Mouse (Mus musculus) neutrophil, adult 5-6 weeks (primary cell): ENCODE results near the gene Vmn2r106. TPM values are rescaled to one million over a fixed set of nuclear protein-coding genes. Genes with fewer than 3 reads are reported as not detected.

ENCODE experiments used
- ATAC-seq: fragments of 151-379, 151-347 bp; 2 replicates; pipeline ENCODE4 v1.8.0; 2017; ENCODE audit warnings: mild to moderate bottlenecking, moderate TSS enrichment; ENCODE audit not compliant: insufficient number of reproducible peaks, poor library complexity, low FRiP score, severe bottlenecking; ENCODE audit errors: extremely low read depth
- total RNA-seq: library from RNA; stranded (forward); fragments of 200-1000 nt; gene quantifications from 2 replicates; pipeline ENCODE4 v1.2.3, GENCODE M21; 2017

The Vmn2r106 gene
- total RNA-seq = not detected in 2 replicates

DNA sequence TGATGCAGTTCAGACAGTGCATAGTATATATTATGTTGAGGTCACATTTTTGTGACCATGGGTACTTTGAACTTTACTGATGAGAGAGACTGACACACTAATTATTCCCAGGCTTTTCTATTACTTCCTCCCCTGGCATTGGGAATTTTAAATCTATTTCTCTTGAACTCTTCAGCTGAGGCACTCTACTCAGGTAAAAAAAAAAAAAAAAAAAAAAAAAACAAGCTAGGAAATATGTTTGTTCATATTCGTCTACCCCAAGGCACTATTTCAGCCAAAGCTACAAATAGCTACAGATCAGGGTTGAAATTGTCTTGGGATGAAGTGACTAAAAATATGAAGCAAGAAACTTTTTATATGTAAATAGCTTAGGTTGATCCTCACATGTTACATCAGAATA, at the start of gene Vmn2r106:
Gene Vmn2r106 (minus strand): TSS at position 101 of the 400 bp plus-strand sequence.
- ATAC-seq = no peak

DNA sequence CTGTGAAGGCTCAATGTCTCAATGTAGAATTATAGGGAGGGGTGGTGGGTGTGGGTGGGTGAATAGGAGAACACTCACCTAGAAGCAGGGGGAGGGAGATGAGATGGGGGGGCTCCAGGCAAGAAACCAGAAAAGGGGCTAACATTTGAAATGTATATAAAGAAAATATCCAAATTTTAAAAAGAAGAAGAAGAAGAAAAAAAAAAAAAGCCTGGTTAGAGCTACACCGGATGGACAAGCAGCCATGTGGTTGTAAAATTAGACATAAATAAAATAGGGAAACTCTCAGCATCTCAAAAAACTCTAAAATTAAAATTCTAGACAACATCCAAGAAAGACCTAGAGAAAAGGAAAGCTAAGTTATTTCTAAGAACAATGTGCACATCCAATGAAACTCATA, 20.4 kb upstream of the Vmn2r106 start:
- ATAC-seq = no peak

DNA sequence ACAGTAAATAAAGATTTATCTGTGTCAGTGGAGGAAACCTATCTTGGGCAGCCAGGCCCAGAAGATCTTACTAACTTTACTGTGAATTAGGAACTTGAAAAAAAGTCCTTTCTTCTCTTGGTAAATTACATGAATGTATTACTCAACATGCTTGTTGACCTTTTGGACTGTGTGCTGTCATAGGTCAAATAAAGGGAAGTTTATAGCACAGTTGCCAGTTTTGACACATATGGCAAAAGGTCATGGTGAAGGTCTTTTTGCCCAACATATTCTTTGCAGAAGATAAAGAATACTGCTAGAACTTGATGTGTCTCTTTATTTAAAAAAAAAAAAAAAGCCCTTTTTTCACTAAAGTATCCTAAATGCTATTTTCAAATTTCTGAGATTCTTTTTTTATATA, 1.6 kb upstream of the Vmn2r106 start:
- ATAC-seq = no peak

DNA sequence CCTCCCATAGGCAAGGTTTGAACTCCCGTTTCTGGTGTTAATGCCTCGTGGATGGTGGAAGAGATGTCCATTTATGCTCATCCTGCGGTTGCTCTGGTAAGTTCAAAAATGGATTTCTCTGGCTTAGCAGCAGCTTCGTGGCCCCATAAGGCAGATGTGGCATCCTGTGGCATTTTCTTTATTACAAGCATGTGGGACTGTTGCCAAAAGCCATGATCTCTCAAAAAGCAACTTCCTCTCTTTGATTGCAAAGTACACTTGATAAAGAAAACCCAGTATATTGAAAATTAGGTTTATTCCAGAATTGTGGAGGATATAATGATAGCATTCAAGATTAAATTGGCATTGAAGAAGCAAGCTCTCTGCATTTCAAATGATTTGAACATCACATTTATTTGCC, 29.8 kb downstream of the Vmn2r106 start:
- no peak for ATAC-seq

DNA sequence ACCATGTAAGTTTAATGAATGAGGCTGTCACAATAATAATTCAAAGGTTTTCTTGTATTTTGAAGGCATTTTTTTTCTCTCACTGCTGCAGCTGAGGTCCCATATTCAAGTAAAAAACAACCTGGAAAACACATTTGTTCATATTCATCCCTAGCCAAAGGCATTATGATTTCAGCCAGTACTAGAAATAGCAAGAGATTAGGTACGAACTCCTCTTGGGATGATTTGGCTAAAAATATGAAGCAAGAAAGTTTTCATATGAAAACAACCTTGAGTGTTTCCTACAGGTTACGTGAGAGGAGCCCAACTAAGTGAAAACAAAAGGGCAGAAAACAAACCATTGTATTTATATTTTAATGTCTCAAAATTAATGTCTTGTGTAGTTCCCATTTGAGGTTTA, 50.4 kb downstream of the Vmn2r106 start, which contains the start of gene Vmn2r105:
Gene Vmn2r105 (minus strand): TSS at position 101 of the 400 bp plus-strand sequence.
- ATAC-seq = no peak

Other genes starting within 250 kb of the Vmn2r106 start
- gene Vmn2r104, start 237.2 kb downstream of the Vmn2r106 start, total RNA-seq = not detected in 2 replicates
- not detected in 2 replicates for gene Fpr-rs7, start 171.3 kb downstream of the Vmn2r106 start, total RNA-seq
- gene Fpr-rs6, start 102.5 kb downstream of the Vmn2r106 start, total RNA-seq = not detected in 2 replicates
- 0.12 TPM in 1 of 2 replicates, not detected in the other for gene Vmn2r105, start 50.5 kb downstream of the Vmn2r106 start, total RNA-seq
- gene Vmn2r107, start 59.7 kb upstream of the Vmn2r106 start, total RNA-seq = not detected in 2 replicates
- gene Vmn1r224, start 128.6 kb upstream of the Vmn2r106 start, total RNA-seq = 0.12 TPM in 2 replicates
- not detected in 2 replicates for gene Vmn2r108, start 195.8 kb upstream of the Vmn2r106 start, total RNA-seq
- gene Vmn1r225, start 212.6 kb upstream of the Vmn2r106 start, total RNA-seq = not detected in 2 replicates